In the genomic region with DNA sequence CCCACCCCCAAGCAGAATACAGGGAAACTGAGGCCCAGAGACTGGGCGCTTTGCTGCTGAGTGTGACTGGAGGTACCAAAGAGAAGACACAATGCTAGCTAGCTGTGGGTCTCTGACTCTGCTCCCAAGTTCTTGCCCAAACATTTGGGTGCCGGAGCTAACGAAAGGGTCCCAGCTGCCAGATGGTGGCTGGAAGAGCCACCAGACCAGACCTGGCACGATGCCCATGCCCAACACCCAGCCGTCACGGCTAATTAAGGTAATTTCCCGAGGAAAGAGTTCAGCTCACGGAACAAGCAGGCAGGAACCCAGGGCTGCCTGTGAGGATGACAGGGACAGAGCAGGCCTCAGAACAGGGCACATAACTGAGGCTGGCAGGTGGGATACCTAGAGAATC, we compare ENCODE assay signal across 9 mouse cellular contexts. TPM values are rescaled to one million over a fixed set of nuclear protein-coding genes. Genes with fewer than 3 reads are reported as not detected.
DNase-seq lines count a peak whose midpoint lies in the region; ATAC-seq and TF ChIP-seq lines count a peak whose summit lies in the region.
"Had no signal": no experiment of that assay in that cellular context is flagged by ENCODE, and none has a peak within 500 bp of the region (broad histone marks: within the 10 kb centered on the region; RNA-seq: fewer than 3 reads in every experiment).

No protein-coding gene starts in this region.

- peak overlapping the region; percentile 28; the same call in 1 of the 2 replicates for H3K4me3 ChIP-seq in heart, embryonic 12.5 days
- H3K4me3 ChIP-seq in hindbrain, embryonic 12.5 days, result peak overlapping the region; percentile 40
- H3K4me3 ChIP-seq in midbrain, embryonic 13.5 days (replicated peaks), result peak overlapping the region; percentile 55
- H3K4me3 ChIP-seq: myocyte had no signal

- H3K27me3 ChIP-seq in heart, embryonic 12.5 days (replicated peaks), result peaks cover 99% of the 10 kb centered on the region
- peaks cover 26% of the 10 kb centered on the region for H3K27me3 ChIP-seq in hindbrain, embryonic 12.5 days
- peaks cover 15% of the 10 kb centered on the region for H3K27me3 ChIP-seq in midbrain, embryonic 13.5 days

- H3K36me3 ChIP-seq in heart, embryonic 12.5 days, result no peaks in the 10 kb centered on the region
- peaks cover 18% of the 10 kb centered on the region; the same call in 1 of the 2 replicates for H3K36me3 ChIP-seq in hindbrain, embryonic 12.5 days
- H3K36me3 ChIP-seq in midbrain, embryonic 13.5 days, result peaks cover 22% of the 10 kb centered on the region

- H3K4me1 ChIP-seq in heart, embryonic 12.5 days (replicated peaks), result peaks cover 39% of the 10 kb centered on the region
- H3K4me1 ChIP-seq in hindbrain, embryonic 12.5 days, result peaks cover 64% of the 10 kb centered on the region
- peaks cover 56% of the 10 kb centered on the region for H3K4me1 ChIP-seq in midbrain, embryonic 13.5 days (replicated peaks)

- 28% methylated on average over 8 of the region's 8 CpGs for WGBS in heart, embryonic 12.5 days
- WGBS in hindbrain, embryonic 12.5 days, result 25% methylated on average over 8 of the region's 8 CpGs
- 24% methylated on average over 8 of the region's 8 CpGs for WGBS in midbrain, embryonic 13.5 days

- H3K9me3 ChIP-seq in heart, embryonic 12.5 days (replicated peaks), result no peaks in the 10 kb centered on the region
- no peaks in the 10 kb centered on the region for H3K9me3 ChIP-seq in hindbrain, embryonic 12.5 days (replicated peaks)
- H3K9me3 ChIP-seq in midbrain, embryonic 13.5 days, result no peaks in the 10 kb centered on the region

- H3K4me2 ChIP-seq in heart, embryonic 12.5 days, result peak overlapping the region; percentile 59
- H3K4me2 ChIP-seq in hindbrain, embryonic 12.5 days (replicated peaks), result peak overlapping the region; percentile 59
- H3K4me2 ChIP-seq in midbrain, embryonic 13.5 days (replicated peaks), result peak overlapping the region; percentile 67

- intact Hi-C loops in heart, postnatal 14 days (cut with DNase I), result no loop called here

- no peak overlapping the region for H3K27ac ChIP-seq in heart, embryonic 12.5 days (ENCODE audit: poor library complexity, severe bottlenecking)
- H3K27ac ChIP-seq in hindbrain, embryonic 12.5 days, result peak overlapping the region; percentile 81
- peak overlapping the region; percentile 76 for H3K27ac ChIP-seq in midbrain, embryonic 13.5 days

- no peak for TF ChIP-seq POLR2A in brain, embryonic 14.5 days (IDR thresholded peaks at IDR 0.05; ENCODE audit: borderline replicate concordance, extremely low read depth, insufficient read depth, insufficient read length, poor library complexity, severe bottlenecking)

- no peak for DNase-seq in heart, postnatal 14 days
- peak; percentile 85 for DNase-seq in brain, embryonic 14.5 days (ENCODE audit: low read depth)
- DNase-seq in left cerebral cortex, adult 9 months (ENCODE audit: low spot score in 2 of 2), result no peak
- no peak for DNase-seq in right cerebral cortex, postnatal 36 days (ENCODE audit: low spot score in 2 of 2)
- no peak for DNase-seq in urinary bladder, postnatal 36 days (ENCODE audit: low spot score in 2 of 2)

- H3K9ac ChIP-seq in heart, embryonic 12.5 days, result no peak overlapping the region
- H3K9ac ChIP-seq in hindbrain, embryonic 12.5 days, result peak overlapping the region; percentile 70
- peak overlapping the region; percentile 80 for H3K9ac ChIP-seq in midbrain, embryonic 13.5 days (replicated peaks)

- no peak for TF ChIP-seq CTCF in brain, embryonic 14.5 days (IDR thresholded peaks at IDR 0.05; ENCODE audit: borderline replicate concordance, extremely low read depth, insufficient read depth, insufficient read length)

- ATAC-seq in heart, embryonic 12.5 days (ENCODE audit: insufficient number of reproducible peaks, low FRiP score), result no peak; the same call in 1 of the 2 replicates
- ATAC-seq in hindbrain, embryonic 12.5 days (ENCODE audit: low FRiP score), result peak; percentile 14; the same call in 1 of the 2 replicates
- peak; percentile 8; the same call in 1 of the 2 replicates for ATAC-seq in midbrain, embryonic 13.5 days

RNA-seq across cellular contexts. Expression of a gene that starts 33.2 kb away (rescaled TPM):
- polyA plus RNA-seq in heart, embryonic 12.5 days (2016; fragmentation: Nextera tagmentation; extraction: Ambion mirVana), result 1.2 and 1.6 TPM in 2 replicates
- total RNA-seq in heart, postnatal 14 days (2021), result 1 to 10 TPM; 4.8 to 5.7 TPM
- 12.2 and 15.9 TPM in 2 replicates for polyA plus RNA-seq in brain, embryonic 14.5 days (2012; rRNA removed)
- 6.0 and 6.4 TPM in 2 replicates for polyA plus RNA-seq in hindbrain, embryonic 12.5 days (2016; fragmentation: Nextera tagmentation; extraction: Ambion mirVana)
- 5.1 and 5.4 TPM in 2 replicates for polyA plus RNA-seq in midbrain, embryonic 13.5 days (2015; fragmentation: Nextera tagmentation; extraction: Ambion mirVana)

RNA-seq across cellular contexts. Expression of a gene that starts 38.4 kb away (rescaled TPM):
- 49.3 and 55.8 TPM in 2 replicates for polyA plus RNA-seq in heart, embryonic 12.5 days (2016; fragmentation: Nextera tagmentation; extraction: Ambion mirVana)
- total RNA-seq in heart, postnatal 14 days (2021), result 10 to 100 TPM; 26.5 to 30.5 TPM
- 54.5 and 68.4 TPM in 2 replicates for polyA plus RNA-seq in brain, embryonic 14.5 days (2012; rRNA removed)
- polyA plus RNA-seq in hindbrain, embryonic 12.5 days (2016; fragmentation: Nextera tagmentation; extraction: Ambion mirVana), result 98.1 and 104 TPM in 2 replicates
- 102 and 115 TPM in 2 replicates for polyA plus RNA-seq in midbrain, embryonic 13.5 days (2015; fragmentation: Nextera tagmentation; extraction: Ambion mirVana)

RNA-seq across cellular contexts. Expression of a gene that starts 38.5 kb away (rescaled TPM):
- 21.3 and 22.6 TPM in 2 replicates for polyA plus RNA-seq in heart, embryonic 12.5 days (2016; fragmentation: Nextera tagmentation; extraction: Ambion mirVana)
- 10 to 100 TPM; 16.7 to 17.7 TPM for total RNA-seq in heart, postnatal 14 days (2021)
- polyA plus RNA-seq in brain, embryonic 14.5 days (2012; rRNA removed), result 38.3 and 42.0 TPM in 2 replicates
- 23.2 and 26.7 TPM in 2 replicates for polyA plus RNA-seq in hindbrain, embryonic 12.5 days (2016; fragmentation: Nextera tagmentation; extraction: Ambion mirVana)
- 19.9 and 21.3 TPM in 2 replicates for polyA plus RNA-seq in midbrain, embryonic 13.5 days (2015; fragmentation: Nextera tagmentation; extraction: Ambion mirVana)

RNA-seq across cellular contexts. Expression of a gene that starts 59.4 kb away (rescaled TPM):
- polyA plus RNA-seq in heart, embryonic 12.5 days (2016; fragmentation: Nextera tagmentation; extraction: Ambion mirVana), result 1.1 and 1.3 TPM in 2 replicates
- total RNA-seq in heart, postnatal 14 days (2021), result 10 to 100 TPM; 11.4 to 12.5 TPM
- polyA plus RNA-seq in brain, embryonic 14.5 days (2012; rRNA removed), result 0.44 and 1.1 TPM in 2 replicates
- polyA plus RNA-seq in hindbrain, embryonic 12.5 days (2016; fragmentation: Nextera tagmentation; extraction: Ambion mirVana), result 1.7 and 1.8 TPM in 2 replicates
- polyA plus RNA-seq in midbrain, embryonic 13.5 days (2015; fragmentation: Nextera tagmentation; extraction: Ambion mirVana), result 0.27 and 0.67 TPM in 2 replicates
